Mouse (Mus musculus) bone marrow macrophage, adult 2 months (primary cell): ENCODE data around the gene Med25.

Source experiments
- CTCF ChIP-seq: IDR thresholded peaks from 2 replicates; pipeline ENCODE4 v1.5.1; 2012; ENCODE audit warnings: low read depth, mild to moderate bottlenecking, low read length, moderate library complexity
- POLR2A ChIP-seq: IDR thresholded peaks from 2 replicates; pipeline ENCODE4 v1.6.1; 2012; ENCODE audit warnings: mild to moderate bottlenecking, low read depth, low read length, borderline replicate concordance

DNA sequence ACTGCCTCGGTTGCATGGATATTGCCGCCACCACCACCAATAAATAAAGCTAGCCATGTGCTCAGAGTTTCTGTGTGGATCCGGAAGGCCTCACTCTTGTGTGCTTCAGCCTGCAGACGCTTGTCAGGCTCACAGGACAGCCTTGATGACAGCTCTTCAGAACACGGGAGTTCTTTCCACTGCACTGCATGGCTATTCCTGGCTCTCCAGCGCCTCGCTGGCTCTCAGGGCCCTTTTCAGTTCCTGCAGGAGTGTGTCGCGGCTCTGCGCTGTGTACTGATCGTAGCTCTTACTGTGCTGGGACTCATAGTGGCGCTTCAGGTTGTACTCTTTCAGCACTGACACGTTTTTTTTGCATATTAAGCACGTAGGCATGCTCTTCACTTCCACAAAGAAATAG, 14.7 kb downstream of the Med25 start:
- TF ChIP-seq CTCF (no peak), POLR2A (no peak)
